Mouse (Mus musculus) limb, embryonic 14.5 days (tissue): ENCODE data around the gene Sh3pxd2a. TPM values are rescaled to one million over a fixed set of nuclear protein-coding genes. Genes with fewer than 3 reads are reported as not detected.

Experiments
- ATAC-seq: fragments of 200-750 bp; cut with Nextera tagmentation; 2 replicates; pipeline ENCODE4 v1.8.0; 2017; ENCODE audit warnings: low read depth, moderate number of reproducible peaks, moderate TSS enrichment; ENCODE audit not compliant: low FRiP score
- DNase-seq: peaks from one replicate; pipeline ENCODE4 v3.0.0-alpha.2; 2015; ENCODE audit warnings: low spot score
- H3K27ac ChIP-seq: fragments of 300-500 bp; sonication (generic); replicated peaks from 2 replicates; pipeline ENCODE4 v1.5.1; 2014; ENCODE audit warnings: low read depth, mild to moderate bottlenecking, low read length, moderate library complexity, mixed read lengths
- H3K27me3 ChIP-seq: fragments of 300-500 bp; sonication (generic); 2 replicates; pipeline ENCODE4 v1.6.1; 2014; ENCODE audit warnings: low read length, mixed read lengths; ENCODE audit not compliant: control insufficient read depth, insufficient read depth
- H3K36me3 ChIP-seq: fragments of 300-500 bp; sonication (generic); 2 replicates; pipeline ENCODE4 v1.6.1; 2014; ENCODE audit warnings: mild to moderate bottlenecking, low read length, moderate library complexity, mixed read lengths; ENCODE audit not compliant: control insufficient read depth, insufficient read depth
- H3K4me1 ChIP-seq: fragments of 300-500 bp; sonication (generic); 2 replicates; pipeline ENCODE4 v1.6.1; 2014; ENCODE audit warnings: antibody characterized with exemption, low read length, mixed read lengths; ENCODE audit not compliant: control insufficient read depth, insufficient read depth
- H3K4me2 ChIP-seq: fragments of 300-500 bp; sonication (generic); replicated peaks from 2 replicates; pipeline ENCODE4 v1.6.1; 2014; ENCODE audit warnings: low read depth, mild to moderate bottlenecking, low read length, moderate library complexity; ENCODE audit not compliant: severe bottlenecking
- H3K4me3 ChIP-seq: fragments of 300-500 bp; sonication (generic); replicated peaks from 2 replicates; pipeline ENCODE4 v1.5.1; 2014; ENCODE audit warnings: low read length
- H3K9ac ChIP-seq: fragments of 300-500 bp; sonication (generic); 2 replicates; pipeline ENCODE4 v1.6.1; 2014; ENCODE audit warnings: mild to moderate bottlenecking, low read depth, low read length, moderate library complexity; ENCODE audit not compliant: severe bottlenecking
- H3K9me3 ChIP-seq: fragments of 300-500 bp; sonication (generic); 2 replicates; pipeline ENCODE4 v1.6.1; 2016; ENCODE audit warnings: low read length; ENCODE audit not compliant: control insufficient read depth
- POLR2A ChIP-seq: fragments of 200-500 bp; IDR thresholded peaks from 2 replicates; pipeline ENCODE4 v1.8.0; 2012; ENCODE audit warnings: inconsistent platforms, mild to moderate bottlenecking, moderate library complexity, borderline replicate concordance; ENCODE audit not compliant: insufficient read depth, insufficient read length; ENCODE audit errors: extremely low read depth
- WGBS: fragments of 180-500 bp; shearing (Covaris S2); extraction: QIAGEN DNeasy Blood & Tissue Kit; methylation state at CpG from one replicate; pipeline ENCODE4 v1.1.7; 2014; 5-methylcytosine and 5-hydroxymethylcytosine counted together
- polyA plus RNA-seq, 2 experiments: library from polyadenylated mRNA; depleted of rRNA in 1 of 2; stranded (reverse) in 1 of 2; unstranded in 1 of 2; fragments of >200 nt; fragmentation: Nextera tagmentation in 1 of 2; extraction: Ambion mirVana in 1 of 2; gene quantifications; 2 replicates each; pipeline versions ENCODE4 v1.2.1 to v1.2.3; 2012 to 2014

The Sh3pxd2a gene
- polyA plus RNA-seq, 2 experiments = 17.1 to 61.7 TPM

GRCm38 (mm10) chr19:47261196-47261595 lies 203.0 kb downstream of the Sh3pxd2a start:
- TF ChIP-seq POLR2A = no peak
- Histone ChIP-seq H3K27me3 (no peaks in the 10 kb centered on the region), H3K4me1 (no peaks in the 10 kb centered on the region), H3K9me3 (no peaks in the 10 kb centered on the region), H3K4me2 (no peak overlapping the region), H3K36me3 (peaks cover 25% of the 10 kb centered on the region), H3K9ac (no peak overlapping the region), H3K4me3 (no peak overlapping the region), H3K27ac (no peak overlapping the region)
- no peak for DNase-seq
- 81% methylated on average over 8 of the region's 8 CpGs for WGBS
- no peak for ATAC-seq

GRCm38 (mm10) chr19:47259581-47259980 lies 204.6 kb downstream of the Sh3pxd2a start:
- ATAC-seq (0 out of 2 replicates have a peak, but pooled peaks have one; percentile 19), DNase-seq (no peak)
- Histone ChIP-seq H3K27me3 (peaks cover 2% of the 10 kb centered on the region; the same call in 1 of the 2 replicates), H3K36me3 (peaks cover 15% of the 10 kb centered on the region; the same call in 1 of the 2 replicates), H3K27ac (no peak overlapping the region), H3K9ac (no peak overlapping the region), H3K4me1 (no peaks in the 10 kb centered on the region), H3K4me2 (no peak overlapping the region), H3K4me3 (no peak overlapping the region), H3K9me3 (no peaks in the 10 kb centered on the region)
- TF ChIP-seq POLR2A = no peak
- WGBS = 9% methylated on average over 5 of the region's 5 CpGs

GRCm38 (mm10) chr19:47255919-47256318 lies 208.3 kb downstream of the Sh3pxd2a start:
- Histone ChIP-seq H3K27ac (no peak overlapping the region), H3K4me3 (no peak overlapping the region), H3K27me3 (peaks cover 30% of the 10 kb centered on the region), H3K9me3 (no peaks in the 10 kb centered on the region), H3K4me2 (no peak overlapping the region), H3K9ac (no peak overlapping the region), H3K36me3 (no peaks in the 10 kb centered on the region), H3K4me1 (no peaks in the 10 kb centered on the region)
- DNase-seq = no peak
- WGBS = 76% methylated on average over 6 of the region's 6 CpGs
- ATAC-seq = no peak
- no peak for TF ChIP-seq POLR2A

GRCm38 (mm10) chr19:47255036-47255435 lies 209.2 kb downstream of the Sh3pxd2a start:
- no peak for TF ChIP-seq POLR2A
- H3K4me2 ChIP-seq = no peak overlapping the region
- no peaks in the 10 kb centered on the region for H3K9me3 ChIP-seq
- H3K27ac ChIP-seq = no peak overlapping the region
- H3K27me3 ChIP-seq = peaks cover 30% of the 10 kb centered on the region
- 39% methylated on average over 2 of the region's 2 CpGs for WGBS
- ATAC-seq (no peak), DNase-seq (no peak)
- H3K36me3 ChIP-seq = no peaks in the 10 kb centered on the region
- H3K4me1 ChIP-seq = no peaks in the 10 kb centered on the region
- H3K9ac ChIP-seq = no peak overlapping the region
- no peak overlapping the region for H3K4me3 ChIP-seq

GRCm38 (mm10) chr19:47253053-47253628 lies 211.1 kb downstream of the Sh3pxd2a start:
- WGBS = 4% methylated on average over 85 of the region's 90 CpGs
- H3K27ac ChIP-seq = no peak overlapping the region
- no peak for DNase-seq
- no peak for ATAC-seq
- H3K4me2 ChIP-seq = peak overlapping the region; percentile 56
- no peaks in the 10 kb centered on the region for H3K4me1 ChIP-seq
- TF ChIP-seq POLR2A = no peak
- H3K9me3 ChIP-seq = no peaks in the 10 kb centered on the region
- H3K36me3 ChIP-seq = no peaks in the 10 kb centered on the region
- H3K27me3 ChIP-seq = peaks cover 30% of the 10 kb centered on the region
- H3K4me3 ChIP-seq = peak overlapping the region; percentile 38
- H3K9ac ChIP-seq = peak overlapping the region; percentile 25; the same call in 1 of the 2 replicates
